Mouse (Mus musculus) hindbrain, postnatal 0 days (tissue): ENCODE data around the gene Btbd11. TPM values are rescaled to one million over a fixed set of nuclear protein-coding genes. Genes with fewer than 3 reads are reported as not detected.
A peak's percentile ranks its signal among the peaks of the same experiment; 100 is the strongest.

ENCODE experiments used
- ATAC-seq: fragments of 200-750 bp; cut with Nextera tagmentation; 2 replicates; pipeline ENCODE4 v1.8.0; 2017; ENCODE audit warnings: mild to moderate bottlenecking, moderate TSS enrichment, moderate library complexity
- DNase-seq: peaks from one replicate; pipeline ENCODE4 v3.0.0-alpha.2; 2015; ENCODE audit warnings: low spot score
- H3K27ac ChIP-seq: fragments of 300-500 bp; sonication (generic); 2 replicates; pipeline ENCODE4 v1.5.1; 2014; ENCODE audit warnings: mild to moderate bottlenecking
- H3K27me3 ChIP-seq: fragments of 300-500 bp; sonication (generic); 2 replicates; pipeline ENCODE4 v1.6.1; 2014; ENCODE audit warnings: low read length, mixed read lengths; ENCODE audit not compliant: insufficient read depth
- H3K36me3 ChIP-seq: fragments of 300-500 bp; sonication (generic); 2 replicates; pipeline ENCODE4 v1.6.1; 2014; ENCODE audit warnings: low read length, mixed read lengths; ENCODE audit not compliant: insufficient read depth
- H3K4me1 ChIP-seq: fragments of 300-500 bp; sonication (generic); 2 replicates; pipeline ENCODE4 v1.6.1; 2014; ENCODE audit warnings: antibody characterized with exemption, low read length, mixed read lengths; ENCODE audit not compliant: insufficient read depth
- H3K4me2 ChIP-seq: fragments of 300-500 bp; sonication (generic); 2 replicates; pipeline ENCODE4 v1.6.1; 2014; ENCODE audit warnings: low read depth, mild to moderate bottlenecking, low read length, moderate library complexity, mixed read lengths
- H3K4me3 ChIP-seq: fragments of 300-500 bp; sonication (generic); 2 replicates; pipeline ENCODE4 v1.5.1; 2014; ENCODE audit warnings: low read length
- H3K9ac ChIP-seq: fragments of 300-500 bp; sonication (generic); replicated peaks from 2 replicates; pipeline ENCODE4 v1.6.1; 2014; ENCODE audit warnings: mild to moderate bottlenecking, low read length, moderate library complexity, mixed read lengths
- H3K9me3 ChIP-seq: fragments of 300-500 bp; sonication (generic); 2 replicates; pipeline ENCODE4 v1.6.1; 2016; ENCODE audit warnings: low read length, mixed read lengths
- CTCF ChIP-seq: IDR thresholded peaks from 2 replicates; pipeline ENCODE4 v1.5.1; 2016; ENCODE audit warnings: antibody characterized with exemption, control low read depth, low read depth
- WGBS: fragments of 180-500 bp; shearing (Covaris S2); extraction: QIAGEN DNeasy Blood & Tissue Kit; methylation state at CpG from one replicate; pipeline ENCODE4 v1.1.7; 2014; 5-methylcytosine and 5-hydroxymethylcytosine counted together
- polyA plus RNA-seq: library from polyadenylated mRNA; unstranded; fragments of >200 nt; fragmentation: Nextera tagmentation; extraction: Ambion mirVana; gene quantifications from 2 replicates; pipeline ENCODE4 v1.2.1, GENCODE M21; 2015
- total RNA-seq: library from RNA; depleted of rRNA; stranded (reverse); fragments of >200 nt; gene quantifications from 2 replicates; pipeline ENCODE4 v1.2.3, GENCODE M21; 2014

Btbd11 gene
- total and polyA plus RNA-seq, 2 experiments from 2014 or later = 21.2 to 72.9 TPM

DNA sequence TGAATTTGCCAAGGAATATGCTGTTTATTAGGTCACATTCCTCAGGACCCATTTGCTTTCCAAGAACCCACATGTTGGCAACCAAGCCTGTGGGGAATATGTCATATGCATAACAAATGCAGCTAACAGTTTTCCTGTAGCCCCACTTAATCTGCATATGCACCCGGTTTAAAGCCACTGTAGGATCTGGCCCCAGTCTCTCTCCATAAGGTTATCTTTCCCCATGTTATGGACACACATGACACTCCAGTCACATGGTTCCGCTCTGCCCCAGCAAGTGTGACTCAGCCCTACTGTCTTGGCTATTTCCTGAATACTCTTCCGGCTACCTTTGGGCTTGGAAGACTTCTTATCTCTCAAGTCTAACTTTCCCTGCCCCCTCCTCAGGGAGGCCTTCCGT is 86.7 kb downstream of the Btbd11 start:
- no peak overlapping the region for H3K27ac ChIP-seq
- DNase-seq (no peak), ATAC-seq (0 out of 2 replicates have a peak, but pooled peaks have one; percentile 4)
- H3K9me3 ChIP-seq = no peaks in the 10 kb centered on the region
- no peak for TF ChIP-seq CTCF
- 63% methylated on average over 4 of the region's 4 CpGs for whole genome bisulfite sequencing
- H3K4me2 ChIP-seq = no peak overlapping the region
- no peaks in the 10 kb centered on the region for H3K27me3 ChIP-seq
- no peak overlapping the region for H3K9ac ChIP-seq
- H3K4me1 ChIP-seq = peaks cover 21% of the 10 kb centered on the region
- H3K36me3 ChIP-seq = no peaks in the 10 kb centered on the region
- H3K4me3 ChIP-seq = no peak overlapping the region

DNA sequence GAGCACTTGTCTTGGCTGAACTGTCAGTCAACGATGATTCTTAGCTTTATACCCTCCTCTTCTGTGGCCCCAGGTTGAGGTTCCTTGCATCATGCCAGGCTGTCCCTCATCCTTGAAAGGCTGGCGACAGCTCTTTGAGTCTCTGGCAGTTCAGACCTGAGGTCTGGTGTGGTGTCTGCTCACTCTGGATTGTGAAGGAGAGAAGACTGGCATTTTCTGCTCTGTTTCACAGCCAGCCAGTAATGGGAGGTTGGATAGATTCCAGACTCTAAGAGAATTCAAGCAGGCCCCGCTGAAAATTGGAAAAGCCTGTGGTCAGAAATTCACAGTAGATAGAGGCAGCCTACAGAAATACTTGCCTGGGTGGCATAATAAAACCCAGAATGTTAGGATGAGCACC is 87.3 kb downstream of the Btbd11 start:
- DNase-seq = peak; percentile 78
- H3K4me1 ChIP-seq = peaks cover 15% of the 10 kb centered on the region
- no peak overlapping the region for H3K4me2 ChIP-seq
- WGBS = 38% methylated on average over 3 of the region's 3 CpGs
- H3K36me3 ChIP-seq = no peaks in the 10 kb centered on the region
- no peaks in the 10 kb centered on the region for H3K27me3 ChIP-seq
- no peak overlapping the region for H3K4me3 ChIP-seq
- peak; percentile 61 for ATAC-seq
- no peaks in the 10 kb centered on the region for H3K9me3 ChIP-seq
- H3K9ac ChIP-seq = no peak overlapping the region
- TF ChIP-seq CTCF = no peak
- H3K27ac ChIP-seq = peak overlapping the region; percentile 59; the same call in 1 of the 2 replicates

GRCm38 (mm10) chr10:85475642-85476345 is 89.2 kb downstream of the Btbd11 start:
- H3K4me1 ChIP-seq = peaks cover 17% of the 10 kb centered on the region
- H3K4me2 ChIP-seq = no peak overlapping the region
- H3K9ac ChIP-seq = no peak overlapping the region
- DNase-seq (peak; percentile 55), ATAC-seq (no peak)
- H3K4me3 ChIP-seq = no peak overlapping the region
- no peaks in the 10 kb centered on the region for H3K27me3 ChIP-seq
- no peaks in the 10 kb centered on the region for H3K9me3 ChIP-seq
- 66% methylated on average over 9 of the region's 9 CpGs for WGBS
- H3K36me3 ChIP-seq = no peaks in the 10 kb centered on the region
- TF ChIP-seq CTCF = no peak
- no peak overlapping the region for H3K27ac ChIP-seq

DNA sequence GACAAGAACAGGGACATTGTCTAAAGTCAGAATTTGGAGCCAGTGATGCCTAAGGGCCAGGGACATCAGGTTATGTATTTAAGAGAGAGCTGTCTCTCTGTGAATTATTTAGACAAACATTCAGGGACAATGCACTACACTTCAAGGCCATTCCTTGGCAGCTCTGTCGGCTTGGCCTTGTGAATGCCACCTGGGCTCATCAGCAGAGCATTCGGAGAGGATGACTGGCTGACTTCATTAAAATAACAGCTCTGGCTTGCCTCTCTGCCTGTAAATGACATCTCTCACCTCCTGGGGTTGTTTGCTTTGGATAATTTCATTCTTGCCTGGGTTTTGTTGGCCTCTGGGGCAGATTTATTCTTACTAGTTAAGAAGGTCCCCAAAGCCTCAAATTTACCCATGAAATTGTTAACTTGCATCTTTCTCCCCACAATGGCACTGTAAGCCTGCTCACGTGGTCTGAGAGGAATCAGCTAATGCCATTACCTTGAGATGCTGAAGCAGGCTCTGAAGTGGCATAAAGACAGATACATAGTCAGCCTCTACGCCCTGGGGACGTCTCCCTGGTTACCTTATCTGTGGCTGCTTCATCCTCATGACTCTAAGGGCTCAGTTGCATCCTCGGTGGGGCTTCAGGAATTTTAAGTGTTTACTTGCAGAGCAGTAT is 93.5 kb downstream of the Btbd11 start:
- no peak overlapping the region for H3K9ac ChIP-seq
- no peaks in the 10 kb centered on the region for H3K9me3 ChIP-seq
- no peak overlapping the region for H3K4me3 ChIP-seq
- H3K4me2 ChIP-seq = no peak overlapping the region
- no peaks in the 10 kb centered on the region for H3K36me3 ChIP-seq
- no peak for ATAC-seq
- DNase-seq = no peak
- no peaks in the 10 kb centered on the region for H3K27me3 ChIP-seq
- peaks cover 24% of the 10 kb centered on the region for H3K4me1 ChIP-seq
- WGBS = 41% methylated on average over 6 of the region's 6 CpGs
- no peak for TF ChIP-seq CTCF
- H3K27ac ChIP-seq = no peak overlapping the region; the same call in 1 of the 2 replicates

DNA sequence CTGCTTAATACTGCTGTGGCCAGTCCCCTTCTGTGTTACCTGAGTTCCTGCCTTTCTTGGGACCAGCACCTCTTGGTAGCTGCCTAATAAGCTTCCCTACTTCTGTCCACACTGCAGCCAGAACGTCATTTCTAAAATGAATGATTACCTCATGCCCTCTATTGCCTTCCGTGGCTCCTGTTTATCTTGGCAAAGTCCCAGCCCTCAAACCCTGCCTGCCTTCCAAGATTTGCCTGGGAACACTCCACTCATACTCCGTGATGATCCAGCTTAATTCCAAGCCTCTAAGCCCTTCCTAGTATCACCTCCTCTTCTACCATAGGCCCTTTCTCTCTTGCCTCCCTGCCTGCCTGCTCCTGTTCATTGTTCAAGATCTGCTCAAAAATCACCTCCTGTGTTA is 94.5 kb downstream of the Btbd11 start:
- no peak overlapping the region for H3K9ac ChIP-seq
- TF ChIP-seq CTCF = no peak
- H3K4me3 ChIP-seq = no peak overlapping the region
- H3K4me2 ChIP-seq = no peak overlapping the region
- ATAC-seq (no peak), DNase-seq (no peak)
- H3K9me3 ChIP-seq = no peaks in the 10 kb centered on the region
- no peak overlapping the region for H3K27ac ChIP-seq
- no peaks in the 10 kb centered on the region for H3K27me3 ChIP-seq
- peaks cover 24% of the 10 kb centered on the region for H3K4me1 ChIP-seq
- 22% methylated on average over 3 of the region's 3 CpGs for WGBS
- no peaks in the 10 kb centered on the region for H3K36me3 ChIP-seq

DNA sequence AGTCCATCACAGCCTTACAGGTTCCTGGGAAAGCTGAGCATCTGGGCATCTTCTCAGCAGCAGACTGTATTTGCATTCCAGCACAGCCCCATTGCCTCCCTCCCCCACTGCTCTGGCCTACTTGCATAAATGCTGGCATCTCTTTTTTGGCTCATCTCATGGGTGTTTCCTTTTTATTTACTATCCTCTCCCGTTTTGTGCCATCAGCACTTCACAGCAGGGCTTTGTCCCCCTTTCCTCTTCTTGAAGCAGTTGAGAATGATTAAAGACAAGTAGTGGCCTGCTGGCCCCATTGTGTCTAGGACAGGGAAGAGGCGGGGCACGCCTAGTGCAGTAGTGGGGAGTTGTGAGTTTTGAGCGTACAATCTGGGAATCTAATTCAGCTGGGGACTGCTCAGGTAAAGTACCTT is 95.5 kb downstream of the Btbd11 start:
- Histone ChIP-seq H3K27ac (peak overlapping the region; percentile 12; the same call in 1 of the 2 replicates), H3K4me2 (no peak overlapping the region)

More for the DNA sequence above, 95.5 kb downstream of the Btbd11 start:
- DNase-seq (peak; percentile 65), ATAC-seq (peak; percentile 72)
- H3K9me3 ChIP-seq = no peaks in the 10 kb centered on the region
- no peak for TF ChIP-seq CTCF
- H3K27me3 ChIP-seq = no peaks in the 10 kb centered on the region
- H3K4me3 ChIP-seq = no peak overlapping the region
- WGBS = 17% methylated on average over 4 of the region's 4 CpGs
- no peaks in the 10 kb centered on the region for H3K36me3 ChIP-seq
- peaks cover 24% of the 10 kb centered on the region for H3K4me1 ChIP-seq
- 0 out of 2 replicates have a peak overlapping the region, but pooled peaks have one; percentile 2 for H3K9ac ChIP-seq
